Mouse (Mus musculus): Measurements from ENCODE around the gene Gas7. TPM values are rescaled to one million over a fixed set of nuclear protein-coding genes. Genes with fewer than 3 reads are reported as not detected.

Gene Gas7
- polyA plus RNA-seq, 1 experiment = 355 TPM

- TF ChIP-seq CTCF (IDR thresholded peaks at IDR 0.05; ENCODE audit: low read depth, low read length) = no peak
- no peak for TF ChIP-seq POLR2A (IDR thresholded peaks at IDR 0.05; ENCODE audit: borderline replicate concordance, low read depth, low read length)
- no peaks in the 10 kb centered on the region for H3K4me1 ChIP-seq (ENCODE audit: control insufficient read depth, insufficient read depth, low read length)
- no peak overlapping the region for H3K4me3 ChIP-seq (ENCODE audit: insufficient read depth, low read length)
- no peak overlapping the region for H3K27ac ChIP-seq (ENCODE audit: insufficient read depth, low read depth, low read length)
Measured at GRCm38 (mm10) chr11:67731056-67731455, 275.8 kb downstream of the Gas7 start.

- no peak overlapping the region for H3K27ac ChIP-seq (ENCODE audit: insufficient read depth, low read depth, low read length)
- TF ChIP-seq CTCF (IDR thresholded peaks at IDR 0.05; ENCODE audit: low read depth, low read length) = no peak
- no peak for TF ChIP-seq POLR2A (IDR thresholded peaks at IDR 0.05; ENCODE audit: borderline replicate concordance, low read depth, low read length)
- H3K4me3 ChIP-seq (ENCODE audit: insufficient read depth, low read length) = no peak overlapping the region
- no peaks in the 10 kb centered on the region for H3K4me1 ChIP-seq (ENCODE audit: control insufficient read depth, insufficient read depth, low read length)
Measured at GRCm38 (mm10) chr11:67733726-67734125, 278.5 kb downstream of the Gas7 start.

GRCm38 (mm10) chr11:67734597-67734996 lies 279.4 kb downstream of the Gas7 start:
- no peak overlapping the region for H3K4me3 ChIP-seq (ENCODE audit: insufficient read depth, low read length)
- H3K4me1 ChIP-seq (ENCODE audit: control insufficient read depth, insufficient read depth, low read length) = no peaks in the 10 kb centered on the region
- H3K27ac ChIP-seq (ENCODE audit: insufficient read depth, low read depth, low read length) = no peak overlapping the region
- TF ChIP-seq CTCF (IDR thresholded peaks at IDR 0.05; ENCODE audit: low read depth, low read length) = no peak
- TF ChIP-seq POLR2A (IDR thresholded peaks at IDR 0.05; ENCODE audit: borderline replicate concordance, low read depth, low read length) = no peak

GRCm38 (mm10) chr11:67738345-67738744 lies 283.1 kb downstream of the Gas7 start:
- Histone ChIP-seq H3K4me3 (ENCODE audit: insufficient read depth, low read length) (no peak overlapping the region), H3K27ac (ENCODE audit: insufficient read depth, low read depth, low read length) (no peak overlapping the region), H3K4me1 (ENCODE audit: control insufficient read depth, insufficient read depth, low read length) (no peaks in the 10 kb centered on the region)
- no peak for TF ChIP-seq CTCF (IDR thresholded peaks at IDR 0.05; ENCODE audit: low read depth, low read length)
- TF ChIP-seq POLR2A (IDR thresholded peaks at IDR 0.05; ENCODE audit: borderline replicate concordance, low read depth, low read length) = no peak

Other genes starting within 250 kb of the Gas7 start
- 0.27 and 0.41 TPM in 2 replicates for gene Myh4, start 217.4 kb upstream of the Gas7 start, polyA plus RNA-seq (2012; ENCODE audit: insufficient read depth, insufficient read length, missing spikeins)
- not detected in 2 replicates for gene Myh8, start 178.3 kb upstream of the Gas7 start, polyA plus RNA-seq (2012; ENCODE audit: insufficient read depth, insufficient read length, missing spikeins)
- not detected in 2 replicates for gene Myh13, start 133.8 kb upstream of the Gas7 start, polyA plus RNA-seq (2012; ENCODE audit: insufficient read depth, insufficient read length, missing spikeins)
- not detected in 2 replicates for gene Rcvrn, start 239.9 kb downstream of the Gas7 start, polyA plus RNA-seq (2012; ENCODE audit: insufficient read depth, insufficient read length, missing spikeins)